Mouse (Mus musculus): ENCODE measurements around the gene Nol9. TPM values are rescaled to one million over a fixed set of nuclear protein-coding genes. Genes with fewer than 3 reads are reported as not detected.

The Nol9 gene
- total RNA-seq, 2 experiments from 2014 or later: 8.5 to 10.0 TPM

- intact Hi-C loops (cut with DNase I): no loop called here
Observed at GRCm38 (mm10) chr4:152086505-152087210, 47.5 kb downstream of the Nol9 start.

DNA sequence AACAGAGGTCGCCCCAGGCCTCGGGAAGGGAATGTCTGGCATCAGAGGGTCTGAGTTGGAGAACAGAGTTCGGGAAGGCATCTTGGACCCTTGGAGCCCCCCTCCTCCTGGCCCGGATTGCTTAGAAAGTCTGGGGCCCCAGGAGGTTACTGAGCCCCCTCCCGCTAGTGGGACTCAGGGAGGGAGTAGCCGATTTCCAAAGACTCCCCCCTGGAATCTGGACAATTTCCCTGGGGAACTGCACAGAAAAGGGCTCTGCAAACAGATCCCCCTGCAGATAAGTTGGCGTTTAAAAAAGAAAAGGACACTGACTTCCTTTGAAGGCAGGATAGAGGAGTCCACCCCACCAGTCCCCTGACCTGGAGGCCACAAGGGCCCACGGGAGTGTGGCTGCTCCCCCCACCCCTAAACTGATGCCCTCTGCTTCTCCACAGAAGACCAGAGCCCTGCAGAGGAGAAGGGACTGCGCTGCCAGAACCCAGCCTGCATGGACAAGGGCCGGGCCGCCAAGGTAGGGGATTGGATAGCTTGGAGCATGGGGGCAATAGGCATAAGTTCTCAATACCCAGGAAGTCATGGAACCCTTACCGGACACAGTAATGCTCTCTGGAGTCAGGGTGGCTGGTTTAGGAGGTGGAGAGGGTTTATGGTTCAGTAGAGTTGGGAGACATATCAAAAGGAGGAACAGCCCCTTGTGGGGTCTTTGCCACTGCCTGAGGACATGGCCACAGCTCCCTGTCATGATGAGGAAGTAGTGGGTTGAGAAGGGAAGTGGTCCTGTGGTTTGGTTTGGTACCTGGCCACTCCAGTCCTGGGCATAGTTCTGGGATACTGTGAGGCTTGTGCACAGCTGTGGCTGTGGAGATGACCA is 48.3 kb downstream of the Nol9 start:
- intact Hi-C loops (cut with DNase I): no loop called here
- no peak for DNase-seq

More at GRCm38 (mm10) chr4:152086505-152087210, 47.5 kb downstream of the Nol9 start:
- peak; percentile 44 to 61 for DNase-seq

DNA sequence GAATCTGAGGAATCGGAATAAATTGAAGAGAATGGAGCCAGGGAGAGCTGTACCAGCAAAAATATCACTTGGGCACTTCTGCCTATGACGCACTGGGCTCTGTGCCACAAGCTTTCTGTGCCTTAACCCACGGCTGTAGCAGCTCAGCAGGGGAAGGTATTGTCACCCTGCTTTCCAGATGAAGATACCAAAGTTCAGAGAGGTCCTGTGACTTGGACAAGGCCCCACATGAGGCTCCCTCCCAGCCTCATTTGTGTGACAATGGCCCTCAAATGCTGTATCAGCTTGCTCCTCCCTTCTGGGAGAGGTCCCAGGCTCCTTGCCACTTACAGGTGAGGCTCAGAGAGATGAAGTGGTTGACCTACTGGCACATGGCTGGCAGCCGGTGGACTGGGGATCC is 49.0 kb downstream of the Nol9 start:
- intact Hi-C loops (cut with DNase I): no loop called here
- DNase-seq: no peak

DNA sequence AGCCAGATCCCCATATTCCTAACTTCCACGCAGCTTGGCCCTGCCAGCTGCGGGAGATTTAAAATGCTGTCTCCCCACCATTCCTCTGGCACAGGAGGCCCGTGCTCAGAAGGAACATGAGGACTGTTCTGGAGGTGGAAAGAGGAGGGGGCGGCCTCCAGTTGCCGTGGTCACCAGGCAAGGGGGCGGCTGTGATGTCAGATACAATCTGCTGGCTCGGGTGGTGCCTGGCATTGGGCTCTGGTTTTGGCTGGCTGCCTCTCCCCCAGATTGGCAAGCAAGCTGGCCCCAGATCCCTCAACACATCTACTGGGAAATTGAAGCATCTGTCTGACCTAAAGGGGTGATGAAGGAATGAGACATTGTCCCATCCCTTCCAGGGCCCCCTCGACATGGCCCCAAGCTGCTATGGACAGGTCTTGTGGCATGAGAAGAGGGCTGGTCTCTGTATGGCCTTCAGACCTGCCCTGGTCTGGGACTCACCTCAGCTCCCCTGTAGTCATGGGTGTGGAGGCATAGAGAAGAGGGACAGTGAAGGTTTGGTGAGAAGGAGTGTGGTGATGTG is 49.5 kb downstream of the Nol9 start:
- DNase-seq: no peak
- intact Hi-C loops (cut with DNase I): no loop called here

GRCm38 (mm10) chr4:152090191-152090590 is 51.1 kb downstream of the Nol9 start:
- no peak for DNase-seq
- intact Hi-C loops (cut with DNase I): no loop called here

DNA sequence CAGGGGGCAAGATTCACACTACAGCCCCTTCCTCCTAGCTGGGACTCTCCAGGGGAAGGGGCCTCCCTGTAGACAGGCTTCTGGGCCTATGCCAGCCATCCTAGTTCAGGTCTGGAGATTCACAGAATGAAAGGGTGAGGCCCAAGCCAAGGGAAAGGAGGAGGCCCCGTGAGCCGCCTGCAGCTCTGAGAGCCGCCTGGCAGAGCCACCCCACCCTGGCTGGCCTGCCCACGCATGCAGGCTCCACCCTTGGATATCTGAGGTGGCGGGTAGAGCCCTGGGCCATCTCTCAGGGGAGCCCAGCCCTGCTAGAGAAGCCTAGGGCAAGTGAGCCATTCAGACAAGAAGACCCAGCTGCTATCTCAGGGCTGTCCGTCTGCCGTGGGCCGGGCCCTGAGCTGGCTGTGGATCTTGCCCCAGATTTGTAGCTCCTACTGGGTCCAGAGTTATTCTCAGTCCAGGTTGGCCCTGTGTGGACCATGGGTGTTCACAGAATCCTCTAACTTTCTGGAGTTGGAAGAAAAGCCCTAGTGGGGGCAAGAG is 53.7 kb downstream of the Nol9 start:
- DNase-seq: no peak
- intact Hi-C loops (cut with DNase I): no loop called here

DNA sequence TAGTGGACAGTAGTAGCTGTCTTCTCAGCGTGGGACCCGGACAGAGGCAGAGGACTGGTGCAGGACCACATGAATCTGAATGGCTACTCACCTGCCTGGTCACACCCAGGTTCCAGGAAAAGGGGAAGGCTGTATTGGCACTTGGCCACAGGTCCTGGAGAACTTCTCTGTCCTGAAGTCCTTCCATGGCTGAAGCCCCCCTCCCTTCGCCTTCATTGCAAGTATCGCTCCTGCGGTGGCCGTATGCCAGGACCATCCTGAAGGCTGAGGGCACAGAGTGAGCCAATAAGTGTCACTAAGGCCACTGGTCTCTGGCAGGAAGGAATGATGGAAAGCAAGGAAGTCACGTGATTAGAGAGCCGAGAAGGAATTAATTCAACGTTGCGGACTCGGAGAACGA is 55.1 kb downstream of the Nol9 start:
- intact Hi-C loops (cut with DNase I): no loop called here
- DNase-seq: no peak

GRCm38 (mm10) chr4:152095937-152096910 is 57.1 kb downstream of the Nol9 start:
- intact Hi-C loops (cut with DNase I): loop anchor here (2.0 kb wide), 2 partner anchors 57 to 113 kb away; partner anchors contain the start of genes Nol9 and Tas1r1
- peak; percentile 74 to 77 for DNase-seq

DNA sequence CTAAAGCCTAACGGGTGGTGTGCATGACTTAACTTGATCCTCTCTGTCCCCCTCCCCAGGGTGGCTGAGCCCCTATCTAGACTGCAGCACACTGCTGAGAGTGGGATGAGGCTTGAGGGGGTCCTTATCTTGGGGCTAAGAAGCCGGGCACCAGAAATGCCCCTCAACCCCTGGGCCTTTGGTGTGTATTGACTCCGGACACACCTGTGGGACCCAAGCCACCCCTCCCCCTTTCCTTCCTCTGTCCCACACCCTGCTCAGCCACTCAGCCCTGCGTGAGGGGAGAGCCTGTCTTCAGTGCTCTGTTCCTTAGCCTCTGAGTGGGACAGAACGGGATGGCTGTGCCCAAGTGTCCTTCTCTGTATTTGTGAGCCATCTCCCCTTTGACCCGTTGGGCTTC is 57.8 kb downstream of the Nol9 start:
- DNase-seq: no peak

DNA sequence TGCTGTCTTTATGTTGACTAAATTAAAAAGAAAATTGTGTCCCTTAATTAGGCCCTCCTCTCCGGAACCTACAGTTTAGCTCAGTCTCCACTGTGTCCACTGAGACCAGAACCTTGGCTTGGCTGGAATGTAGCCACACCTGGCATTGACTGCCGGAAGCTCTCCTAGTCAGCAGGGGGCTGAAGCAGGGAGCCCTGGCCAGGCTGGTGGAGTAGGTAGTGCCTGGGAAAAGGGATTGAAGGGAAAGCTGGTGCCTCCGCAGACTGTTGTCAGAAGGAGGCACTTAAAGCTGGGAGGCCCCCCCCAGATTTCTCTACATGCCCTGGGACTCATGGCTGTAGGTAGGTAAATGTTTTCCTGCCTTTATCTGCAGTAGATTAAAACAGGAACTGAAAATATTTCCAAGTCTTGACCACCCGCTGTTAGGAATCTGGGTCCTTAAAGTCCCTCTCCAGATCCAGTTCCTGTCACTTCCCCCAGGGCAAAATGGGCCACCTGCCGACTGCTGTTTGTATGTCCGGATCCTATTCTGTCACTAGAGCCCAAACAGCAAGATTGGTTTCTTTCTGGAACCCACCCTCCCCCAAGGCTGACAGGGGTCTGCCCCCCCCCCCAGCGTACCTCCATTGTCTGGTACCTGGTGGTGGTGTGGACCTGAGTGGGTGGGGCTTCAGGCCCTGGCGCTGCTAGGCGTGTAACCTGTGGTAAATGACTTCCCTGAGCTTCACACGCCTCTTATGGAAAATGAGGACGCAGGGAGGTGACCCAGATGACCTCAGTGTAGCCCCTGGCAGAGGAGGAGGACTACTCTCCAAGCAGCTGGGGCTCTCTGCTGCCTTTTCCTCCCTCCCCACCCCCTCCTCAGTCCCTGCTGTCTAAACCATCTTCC is 59.0 kb downstream of the Nol9 start:
- intact Hi-C loops (cut with DNase I): loop anchor here (2.0 kb wide), 2 partner anchors 59 to 115 kb away; partner anchors contain the start of genes Nol9 and Tas1r1
- DNase-seq: no peak

More for the DNA sequence above, 57.8 kb downstream of the Nol9 start:
- intact Hi-C loops (cut with DNase I): loop anchor here (2.0 kb wide), 2 partner anchors 58 to 114 kb away; partner anchors contain the start of genes Nol9 and Tas1r1

- intact Hi-C loops (cut with DNase I): no loop called here
- DNase-seq: no peak
Observed at GRCm38 (mm10) chr4:152100541-152100940, 61.4 kb downstream of the Nol9 start.

GRCm38 (mm10) chr4:152101081-152101653 is 62.0 kb downstream of the Nol9 start:
- intact Hi-C loops (cut with DNase I): no loop called here
- no peak for DNase-seq

GRCm38 (mm10) chr4:152101921-152102320 is 62.8 kb downstream of the Nol9 start:
- intact Hi-C loops (cut with DNase I): no loop called here
- DNase-seq: no peak

GRCm38 (mm10) chr4:152103025-152103424 is 63.9 kb downstream of the Nol9 start:
- intact Hi-C loops (cut with DNase I): no loop called here
- DNase-seq: peak in 1 of 2 experiments; percentile 63

DNA sequence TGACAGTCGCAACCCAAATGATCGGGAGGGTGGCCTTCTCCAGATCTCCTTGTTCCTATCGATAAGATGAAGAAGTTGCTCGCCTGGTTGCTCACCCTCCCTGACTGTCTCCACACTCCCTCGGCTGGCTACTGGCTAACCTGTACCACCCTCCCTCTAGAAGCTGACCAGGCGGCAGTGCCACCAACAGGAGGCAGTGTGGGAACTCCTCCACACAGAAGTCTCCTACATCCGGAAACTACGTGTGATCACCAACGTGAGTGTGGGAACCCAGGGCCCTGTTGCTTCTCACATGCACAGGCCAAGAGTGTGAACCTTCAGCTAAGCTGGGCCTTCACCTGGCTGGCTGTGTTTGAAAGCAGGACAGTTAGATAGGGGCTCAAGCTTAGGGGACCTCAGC is 67.6 kb downstream of the Nol9 start:
- DNase-seq: no peak
- intact Hi-C loops (cut with DNase I): no loop called here

DNA sequence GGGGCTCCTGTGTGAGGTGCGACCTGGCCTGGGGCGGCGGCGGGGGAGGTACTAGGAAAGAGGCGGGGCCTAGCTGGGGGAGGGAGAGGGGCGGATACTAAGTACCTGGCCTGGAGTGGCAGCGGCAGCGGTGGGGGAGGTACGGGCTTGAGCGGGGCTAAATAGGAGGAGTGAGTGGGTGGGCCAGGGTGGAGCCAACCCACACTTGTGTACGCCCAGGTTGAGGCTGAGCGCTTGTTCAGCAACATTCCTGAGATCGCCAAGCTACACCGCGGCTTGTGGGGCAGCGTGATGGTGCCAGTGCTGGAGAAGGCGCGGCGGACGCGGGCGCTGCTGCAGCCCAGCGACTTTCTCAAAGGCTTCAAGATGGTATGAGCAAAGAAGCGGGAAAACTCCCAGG is 68.4 kb downstream of the Nol9 start:
- intact Hi-C loops (cut with DNase I): no loop called here
- DNase-seq: no peak

DNA sequence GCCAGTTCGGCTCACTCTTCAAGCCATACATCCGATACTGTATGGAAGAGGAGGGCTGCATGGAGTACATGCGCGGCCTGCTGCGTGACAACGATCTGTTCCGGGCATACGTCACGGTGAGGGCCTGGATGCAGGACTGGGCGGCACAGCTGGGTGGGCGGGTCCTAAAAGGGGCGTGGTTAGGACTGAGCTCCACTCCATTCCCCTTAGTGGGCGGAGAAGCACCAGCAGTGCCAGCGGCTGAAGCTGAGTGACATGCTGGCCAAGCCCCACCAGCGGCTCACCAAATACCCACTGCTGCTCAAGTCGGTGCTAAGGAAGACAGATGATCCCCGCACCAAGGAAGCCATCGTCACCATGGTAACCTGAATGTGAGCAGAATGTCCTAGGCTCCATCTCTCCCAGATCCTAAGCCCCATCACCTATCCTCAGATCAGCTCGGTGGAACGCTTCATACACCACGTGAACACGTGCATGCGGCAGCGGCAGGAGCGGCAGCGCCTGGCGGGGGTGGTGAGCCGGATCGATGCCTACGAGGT is 68.9 kb downstream of the Nol9 start:
- intact Hi-C loops (cut with DNase I): no loop called here
- no peak for DNase-seq

GRCm38 (mm10) chr4:152108673-152109072 is 69.6 kb downstream of the Nol9 start:
- DNase-seq: no peak
- intact Hi-C loops (cut with DNase I): no loop called here
